Comparison of ENCODE assay signal across 10 mouse cellular contexts in the genomic region with DNA sequence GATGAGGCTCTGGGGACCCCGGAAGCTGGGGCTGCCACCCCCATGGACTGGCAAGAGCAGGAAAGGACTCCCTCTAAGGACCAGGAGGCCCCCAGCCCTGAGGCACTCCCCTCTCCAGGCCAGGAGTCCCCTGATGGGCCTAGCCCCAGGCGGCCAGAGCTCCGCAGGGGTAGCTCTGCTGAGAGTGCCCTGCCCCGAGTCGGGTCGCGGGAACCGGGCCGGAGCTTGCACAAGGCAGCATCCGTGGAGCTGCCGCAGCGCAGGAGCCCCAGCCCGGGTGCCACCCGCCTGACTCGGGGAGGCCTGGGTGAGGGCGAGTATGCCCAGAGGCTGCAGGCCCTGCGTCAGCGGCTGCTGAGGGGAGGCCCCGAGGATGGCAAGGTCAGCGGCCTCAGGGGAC. TPM values are rescaled to one million over a fixed set of nuclear protein-coding genes. Genes with fewer than 3 reads are reported as not detected.
DNase-seq lines count a peak whose midpoint lies in the region; ATAC-seq and TF ChIP-seq lines count a peak whose summit lies in the region.
"Had no signal": no experiment of that assay in that cellular context is flagged by ENCODE, and none has a peak within 500 bp of the region (broad histone marks: within the 10 kb centered on the region; RNA-seq: fewer than 3 reads in every experiment).

No protein-coding gene starts in this region.

- H3K9ac ChIP-seq in heart, postnatal 0 days (replicated peaks; ENCODE audit: low read depth, low read length), result no peak overlapping the region
- no peak overlapping the region for H3K9ac ChIP-seq in embryonic facial prominence, embryonic 11.5 days (replicated peaks; ENCODE audit: low read length)
- H3K9ac ChIP-seq in hindbrain, embryonic 11.5 days (ENCODE audit: low read depth, low read length), result peak overlapping the region; percentile 63; the same call in 1 of the 2 replicates
- H3K9ac ChIP-seq in midbrain, embryonic 15.5 days, result no peak overlapping the region

- H3K4me2 ChIP-seq in heart, postnatal 0 days (ENCODE audit: low read depth, low read length), result no peak overlapping the region
- peak overlapping the region; percentile 48 for H3K4me2 ChIP-seq in embryonic facial prominence, embryonic 11.5 days (ENCODE audit: low read depth, low read length)
- H3K4me2 ChIP-seq in hindbrain, embryonic 11.5 days (replicated peaks; ENCODE audit: low read depth, low read length), result peak overlapping the region; percentile 66
- peak overlapping the region; percentile 53 for H3K4me2 ChIP-seq in midbrain, embryonic 15.5 days

- no peak overlapping the region for H3K27ac ChIP-seq in heart, postnatal 0 days (ENCODE audit: low read depth)
- H3K27ac ChIP-seq in embryonic facial prominence, embryonic 11.5 days (replicated peaks; ENCODE audit: low read depth, low read length), result no peak overlapping the region
- no peak overlapping the region for H3K27ac ChIP-seq in hindbrain, embryonic 11.5 days (ENCODE audit: low read depth, low read length)
- no peak overlapping the region for H3K27ac ChIP-seq in midbrain, embryonic 15.5 days

- peaks cover 20% of the 10 kb centered on the region for H3K27me3 ChIP-seq in heart, postnatal 0 days (ENCODE audit: control insufficient read depth, insufficient read depth, low read length)
- peaks cover 21% of the 10 kb centered on the region for H3K27me3 ChIP-seq in embryonic facial prominence, embryonic 11.5 days (ENCODE audit: control insufficient read depth, insufficient read depth, low read length)
- peaks cover 44% of the 10 kb centered on the region for H3K27me3 ChIP-seq in hindbrain, embryonic 11.5 days (ENCODE audit: control insufficient read depth, insufficient read depth, low read length)
- peaks cover 44% of the 10 kb centered on the region for H3K27me3 ChIP-seq in midbrain, embryonic 15.5 days (replicated peaks)

- WGBS in heart, postnatal 0 days, result 37% methylated on average over 20 of the region's 20 CpGs
- WGBS in embryonic facial prominence, embryonic 11.5 days, result 4% methylated on average over 17 of the region's 20 CpGs
- WGBS in hindbrain, embryonic 11.5 days, result 4% methylated on average over 20 of the region's 20 CpGs
- WGBS in midbrain, embryonic 15.5 days, result 5% methylated on average over 20 of the region's 20 CpGs

- ATAC-seq in heart, postnatal 0 days (ENCODE audit: insufficient read depth, low read depth), result 0 out of 2 replicates have a peak, but pooled peaks have one; percentile 4
- ATAC-seq in embryonic facial prominence, embryonic 11.5 days (replicated peaks; ENCODE audit: insufficient number of reproducible peaks, low FRiP score, low TSS enrichment, low read depth), result no peak
- ATAC-seq in hindbrain, embryonic 11.5 days (ENCODE audit: low FRiP score), result no peak
- ATAC-seq in midbrain, embryonic 15.5 days (replicated peaks), result peak; percentile 22; the same call in 1 of the 2 replicates

- H3K36me3 ChIP-seq in heart, postnatal 0 days (replicated peaks; ENCODE audit: control insufficient read depth, insufficient read depth, low read length), result peaks cover 60% of the 10 kb centered on the region
- no peaks in the 10 kb centered on the region for H3K36me3 ChIP-seq in embryonic facial prominence, embryonic 11.5 days (replicated peaks; ENCODE audit: control insufficient read depth, insufficient read depth, low read depth, low read length)
- H3K36me3 ChIP-seq in hindbrain, embryonic 11.5 days (ENCODE audit: control insufficient read depth, insufficient read depth, low read length), result no peaks in the 10 kb centered on the region
- H3K36me3 ChIP-seq in midbrain, embryonic 15.5 days (replicated peaks), result no peaks in the 10 kb centered on the region

- H3K4me1 ChIP-seq in heart, postnatal 0 days (ENCODE audit: control insufficient read depth, insufficient read depth), result no peaks in the 10 kb centered on the region
- peaks cover 18% of the 10 kb centered on the region for H3K4me1 ChIP-seq in embryonic facial prominence, embryonic 11.5 days (ENCODE audit: control insufficient read depth, insufficient read depth, low read length)
- peaks cover 20% of the 10 kb centered on the region for H3K4me1 ChIP-seq in hindbrain, embryonic 11.5 days (replicated peaks; ENCODE audit: control insufficient read depth, insufficient read depth, low read length)
- H3K4me1 ChIP-seq in midbrain, embryonic 15.5 days, result peaks cover 21% of the 10 kb centered on the region

- H3K9me3 ChIP-seq in heart, postnatal 0 days (replicated peaks; ENCODE audit: control insufficient read depth, low read length), result no peaks in the 10 kb centered on the region
- no peaks in the 10 kb centered on the region for H3K9me3 ChIP-seq in embryonic facial prominence, embryonic 11.5 days (replicated peaks; ENCODE audit: control insufficient read depth, low read length)
- H3K9me3 ChIP-seq in hindbrain, embryonic 11.5 days (ENCODE audit: control insufficient read depth, low read length), result no peaks in the 10 kb centered on the region
- no peaks in the 10 kb centered on the region for H3K9me3 ChIP-seq in midbrain, embryonic 15.5 days

- H3K4me3 ChIP-seq in heart, postnatal 0 days (ENCODE audit: low read depth, low read length), result no peak overlapping the region
- peak overlapping the region; percentile 37 for H3K4me3 ChIP-seq in embryonic facial prominence, embryonic 11.5 days (ENCODE audit: low read depth, low read length)
- peak overlapping the region; percentile 34 for H3K4me3 ChIP-seq in hindbrain, embryonic 11.5 days (ENCODE audit: low read depth, low read length)
- H3K4me3 ChIP-seq in midbrain, embryonic 15.5 days, result peak overlapping the region; percentile 33

- TF ChIP-seq CTCF in heart, postnatal 0 days (IDR thresholded peaks at IDR 0.05; ENCODE audit: low read depth), result no peak

- DNase-seq in heart, postnatal 0 days (ENCODE audit: low spot score), result no peak
- no peak for DNase-seq in heart, postnatal 4 days
- peak; percentile 14 for DNase-seq in embryonic facial prominence, embryonic 11.5 days (ENCODE audit: low spot score)
- DNase-seq in hindbrain, embryonic 11.5 days (ENCODE audit: low spot score), result no peak
- no peak for DNase-seq in urinary bladder, adult 2 months (ENCODE audit: low spot score)
- DNase-seq in spleen, adult 12 weeks (ENCODE audit: low spot score), result no peak
- DNase-seq in kidney, adult 8-10 months, result no peak
- DNase-seq: heart, postnatal 36 days had no signal

- no peak for TF ChIP-seq EP300 in heart, postnatal 0 days (IDR thresholded peaks at IDR 0.05; ENCODE audit: low read depth)

RNA-seq across cellular contexts. Expression of a gene that starts 13.9 kb away (rescaled TPM):
- total RNA-seq in heart, postnatal 0 days (2014; rRNA removed; ENCODE audit: low replicate concordance), result 74.7 and 85.2 TPM in 2 replicates
- polyA plus RNA-seq in heart, postnatal 0 days (2015; fragmentation: Nextera tagmentation; extraction: Ambion mirVana), result 47.4 and 55.9 TPM in 2 replicates
- 10 to 100 TPM; 41.1 to 41.4 TPM for total RNA-seq in heart, postnatal 4 days (2021)
- polyA plus RNA-seq in embryonic facial prominence, embryonic 11.5 days (2014; fragmentation: Nextera tagmentation; extraction: Ambion mirVana), result 36.9 and 38.4 TPM in 2 replicates
- 53.8 and 56.3 TPM in 2 replicates for polyA plus RNA-seq in hindbrain, embryonic 11.5 days (2014; fragmentation: Nextera tagmentation; extraction: Ambion mirVana)
- 86.1 and 98.7 TPM in 2 replicates for polyA plus RNA-seq in midbrain, embryonic 15.5 days (2015; fragmentation: Nextera tagmentation; extraction: Ambion mirVana)
- 140 and 188 TPM in 2 replicates for polyA plus RNA-seq in urinary bladder, adult 2 months (2012; rRNA removed)

RNA-seq across cellular contexts. Expression of a gene that starts 28.4 kb away (rescaled TPM):
- total RNA-seq in heart, postnatal 0 days (2014; rRNA removed; ENCODE audit: low replicate concordance), result not detected in 2 replicates
- polyA plus RNA-seq in heart, postnatal 0 days (2015; fragmentation: Nextera tagmentation; extraction: Ambion mirVana), result 0.04 and 0.07 TPM in 2 replicates
- total RNA-seq in heart, postnatal 4 days (2021), result not detected
- polyA plus RNA-seq in embryonic facial prominence, embryonic 11.5 days (2014; fragmentation: Nextera tagmentation; extraction: Ambion mirVana), result 0.29 and 1.1 TPM in 2 replicates
- polyA plus RNA-seq in hindbrain, embryonic 11.5 days (2014; fragmentation: Nextera tagmentation; extraction: Ambion mirVana), result 1.9 and 4.4 TPM in 2 replicates
- 64.4 and 73.2 TPM in 2 replicates for polyA plus RNA-seq in midbrain, embryonic 15.5 days (2015; fragmentation: Nextera tagmentation; extraction: Ambion mirVana)
- polyA plus RNA-seq in urinary bladder, adult 2 months (2012; rRNA removed), result 0.03 and 0.06 TPM in 2 replicates
- total RNA-seq: heart, postnatal 36 days; neutrophil, adult 5-6 weeks had no signal

RNA-seq across cellular contexts. Expression of a gene that starts 46.7 kb away (rescaled TPM):
- 95.0 and 105 TPM in 2 replicates for total RNA-seq in heart, postnatal 0 days (2014; rRNA removed; ENCODE audit: low replicate concordance)
- 26.8 and 30.2 TPM in 2 replicates for polyA plus RNA-seq in heart, postnatal 0 days (2015; fragmentation: Nextera tagmentation; extraction: Ambion mirVana)
- 100 to 1,000 TPM; 121 to 123 TPM for total RNA-seq in heart, postnatal 4 days (2021)
- 16.7 and 19.9 TPM in 2 replicates for polyA plus RNA-seq in embryonic facial prominence, embryonic 11.5 days (2014; fragmentation: Nextera tagmentation; extraction: Ambion mirVana)
- polyA plus RNA-seq in hindbrain, embryonic 11.5 days (2014; fragmentation: Nextera tagmentation; extraction: Ambion mirVana), result 11.1 and 12.7 TPM in 2 replicates
- 20.8 and 21.3 TPM in 2 replicates for polyA plus RNA-seq in midbrain, embryonic 15.5 days (2015; fragmentation: Nextera tagmentation; extraction: Ambion mirVana)
- 91.1 and 102 TPM in 2 replicates for polyA plus RNA-seq in urinary bladder, adult 2 months (2012; rRNA removed)
- total RNA-seq: neutrophil, adult 5-6 weeks had no signal

RNA-seq across cellular contexts. Expression of a gene that starts 57.3 kb away (rescaled TPM):
- total RNA-seq in heart, postnatal 0 days (2014; rRNA removed; ENCODE audit: low replicate concordance), result 47.7 and 53.3 TPM in 2 replicates
- polyA plus RNA-seq in heart, postnatal 0 days (2015; fragmentation: Nextera tagmentation; extraction: Ambion mirVana), result 19.1 and 19.3 TPM in 2 replicates
- 10 to 100 TPM; 38.0 to 38.7 TPM for total RNA-seq in heart, postnatal 4 days (2021)
- 14.6 and 15.3 TPM in 2 replicates for polyA plus RNA-seq in embryonic facial prominence, embryonic 11.5 days (2014; fragmentation: Nextera tagmentation; extraction: Ambion mirVana)
- polyA plus RNA-seq in hindbrain, embryonic 11.5 days (2014; fragmentation: Nextera tagmentation; extraction: Ambion mirVana), result 17.8 and 20.2 TPM in 2 replicates
- 42.3 and 45.8 TPM in 2 replicates for polyA plus RNA-seq in midbrain, embryonic 15.5 days (2015; fragmentation: Nextera tagmentation; extraction: Ambion mirVana)
- 65.0 and 69.4 TPM in 2 replicates for polyA plus RNA-seq in urinary bladder, adult 2 months (2012; rRNA removed)

RNA-seq across cellular contexts. Expression of a gene that starts 57.5 kb away (rescaled TPM):
- total RNA-seq in heart, postnatal 0 days (2014; rRNA removed; ENCODE audit: low replicate concordance), result not detected in 2 replicates
- 0.61 and 0.81 TPM in 2 replicates for polyA plus RNA-seq in heart, postnatal 0 days (2015; fragmentation: Nextera tagmentation; extraction: Ambion mirVana)
- 1 to 10 TPM in 1 of 2 experiments, under 1 TPM in 1; 0.55 to 1.1 TPM for total RNA-seq in heart, postnatal 4 days (2021)
- 0.98 and 1.6 TPM in 2 replicates for polyA plus RNA-seq in embryonic facial prominence, embryonic 11.5 days (2014; fragmentation: Nextera tagmentation; extraction: Ambion mirVana)
- 11.1 and 11.6 TPM in 2 replicates for polyA plus RNA-seq in hindbrain, embryonic 11.5 days (2014; fragmentation: Nextera tagmentation; extraction: Ambion mirVana)
- polyA plus RNA-seq in midbrain, embryonic 15.5 days (2015; fragmentation: Nextera tagmentation; extraction: Ambion mirVana), result 59.2 and 60.0 TPM in 2 replicates
- 1.1 and 1.6 TPM in 2 replicates for polyA plus RNA-seq in urinary bladder, adult 2 months (2012; rRNA removed)

Comparison
In these comparisons a context has a peak if more than half of its experiments do, and no peak if none do; other contexts are left out.
1. ATAC-seq: peak in heart, postnatal 0 days (single experiment) and midbrain, embryonic 15.5 days (single experiment); none in embryonic facial prominence, embryonic 11.5 days (single experiment) and hindbrain, embryonic 11.5 days (single experiment).
2. RNA of a gene that starts 28.4 kb away (polyA plus RNA-seq): 64.4 to 73.2 TPM in midbrain, embryonic 15.5 days; 1.9 to 4.4 TPM in hindbrain, embryonic 11.5 days, 0.29 to 1.1 TPM in embryonic facial prominence, embryonic 11.5 days, 0.04 to 0.07 TPM in heart, postnatal 0 days and 0.03 to 0.06 TPM in urinary bladder, adult 2 months; every median in the first group is over 10 times any median in the second.